Mouse (Mus musculus) T-cell, adult 2 months (primary cell): ENCODE measurements around the gene Stxbp4.

Experiments
- DNase-seq: peaks from one replicate; pipeline ENCODE4 v3.0.0; 2022; ENCODE audit warnings: low spot score

The Stxbp4 gene

GRCm38 (mm10) chr11:90637440-90638311 lies at the start of gene Stxbp4, which contains the start of gene Cox11:
Gene Stxbp4 (minus strand): TSS chr11:90638084.
Gene Cox11 (plus strand): TSS chr11:90638173.
- DNase-seq: peak; percentile 90

- no peak for DNase-seq
Observed at GRCm38 (mm10) chr11:90687040-90687439, 49.2 kb upstream of the Stxbp4 start.

GRCm38 (mm10) chr11:90686287-90687025 lies 48.6 kb upstream of the Stxbp4 start:
- DNase-seq: no peak

- no peak for DNase-seq
Observed at GRCm38 (mm10) chr11:90685196-90685595, 47.3 kb upstream of the Stxbp4 start.

GRCm38 (mm10) chr11:90684765-90685164 lies 46.9 kb upstream of the Stxbp4 start:
- no peak for DNase-seq

GRCm38 (mm10) chr11:90681171-90681570 lies 43.3 kb upstream of the Stxbp4 start:
- no peak for DNase-seq

- no peak for DNase-seq
Observed at GRCm38 (mm10) chr11:90678582-90678981, 40.7 kb upstream of the Stxbp4 start.

GRCm38 (mm10) chr11:90677771-90678288 lies 39.9 kb upstream of the Stxbp4 start:
- no peak for DNase-seq

- DNase-seq: no peak
Observed at GRCm38 (mm10) chr11:90677027-90677426, 39.1 kb upstream of the Stxbp4 start.

GRCm38 (mm10) chr11:90675479-90676110 lies 37.7 kb upstream of the Stxbp4 start:
- DNase-seq: no peak

- no peak for DNase-seq
Observed at GRCm38 (mm10) chr11:90667325-90667724, 29.4 kb upstream of the Stxbp4 start.

GRCm38 (mm10) chr11:90666916-90667315 lies 29.0 kb upstream of the Stxbp4 start:
- DNase-seq: no peak

- no peak for DNase-seq
Observed at GRCm38 (mm10) chr11:90666144-90666757, 28.4 kb upstream of the Stxbp4 start.

GRCm38 (mm10) chr11:90665161-90665560 lies 27.3 kb upstream of the Stxbp4 start:
- no peak for DNase-seq

GRCm38 (mm10) chr11:90664345-90664986 lies 26.6 kb upstream of the Stxbp4 start:
- no peak for DNase-seq

GRCm38 (mm10) chr11:90663618-90664297 lies 25.9 kb upstream of the Stxbp4 start:
- DNase-seq: no peak

- no peak for DNase-seq
Observed at GRCm38 (mm10) chr11:90663052-90663451, 25.2 kb upstream of the Stxbp4 start.

- no peak for DNase-seq
Observed at GRCm38 (mm10) chr11:90660662-90661061, 22.8 kb upstream of the Stxbp4 start.

GRCm38 (mm10) chr11:90657527-90657926 lies 19.6 kb upstream of the Stxbp4 start:
- DNase-seq: no peak

GRCm38 (mm10) chr11:90652603-90653002 lies 14.7 kb upstream of the Stxbp4 start:
- no peak for DNase-seq
